Mouse (Mus musculus) right cerebral cortex, adult 2 months (tissue): Measurements from ENCODE around the gene Itgb7.
A peak's percentile ranks its signal among the peaks of the same experiment; 100 is the strongest.

ENCODE experiments used
- DNase-seq, 2 experiments: peaks; one replicate each; pipeline ENCODE4 v3.0.0; 2021 to 2022; ENCODE audit warnings: low spot score in 2 of 2

The Itgb7 gene

GRCm38 (mm10) chr15:102193652-102194051 is 38.1 kb downstream of the Itgb7 start:
- no peak for DNase-seq

- no peak for DNase-seq
These were observed 38.8 kb downstream of the Itgb7 start for GRCm38 (mm10) chr15:102192820-102193386.

- no peak for DNase-seq
These were observed 39.4 kb downstream of the Itgb7 start for GRCm38 (mm10) chr15:102192271-102192812.

GRCm38 (mm10) chr15:102191699-102192098 is 40.0 kb downstream of the Itgb7 start:
- DNase-seq: no peak

- no peak for DNase-seq
These were observed 42.9 kb downstream of the Itgb7 start for GRCm38 (mm10) chr15:102188883-102189282.

- DNase-seq: no peak
These were observed 43.6 kb downstream of the Itgb7 start for GRCm38 (mm10) chr15:102188096-102188495.

GRCm38 (mm10) chr15:102186239-102186638 is 45.5 kb downstream of the Itgb7 start:
- DNase-seq: no peak

GRCm38 (mm10) chr15:102183076-102183475 is 48.7 kb downstream of the Itgb7 start:
- no peak for DNase-seq

GRCm38 (mm10) chr15:102179924-102180323 is 51.8 kb downstream of the Itgb7 start:
- DNase-seq: no peak

GRCm38 (mm10) chr15:102179106-102179505 is 52.6 kb downstream of the Itgb7 start:
- no peak for DNase-seq

GRCm38 (mm10) chr15:102178279-102178678 is 53.5 kb downstream of the Itgb7 start:
- peak; percentile 86 to 89 for DNase-seq

- no peak for DNase-seq
These were observed 54.3 kb downstream of the Itgb7 start for GRCm38 (mm10) chr15:102177417-102177816.

GRCm38 (mm10) chr15:102176571-102177316 is 55.0 kb downstream of the Itgb7 start:
- no peak for DNase-seq

GRCm38 (mm10) chr15:102175736-102176319 is 55.9 kb downstream of the Itgb7 start:
- DNase-seq: no peak

- DNase-seq: no peak
These were observed 58.2 kb downstream of the Itgb7 start for GRCm38 (mm10) chr15:102173581-102173980.

GRCm38 (mm10) chr15:102169064-102169463 is 62.7 kb downstream of the Itgb7 start:
- DNase-seq: no peak

- DNase-seq: no peak
These were observed 64.1 kb downstream of the Itgb7 start for GRCm38 (mm10) chr15:102167620-102168021.
